Mouse (Mus musculus) natural killer cell, adult 2 months (primary cell): ENCODE results near the gene Prpf40b.
A peak's percentile ranks its signal among the peaks of the same experiment; 100 is the strongest.

Experiments
- DNase-seq, 2 experiments: peaks; one replicate each; pipeline ENCODE4 v3.0.0; 2022; ENCODE audit warnings: low spot score in 2 of 2

Gene Prpf40b

GRCm38 (mm10) chr15:99290586-99290985 lies 4.3 kb upstream of the Prpf40b start:
- DNase-seq: no peak

- peak in 1 of 2 experiments; percentile 14 for DNase-seq
Observed at GRCm38 (mm10) chr15:99294287-99294686, 600 bp upstream of the Prpf40b start.

- DNase-seq: peak in 1 of 2 experiments; percentile 17
Observed at GRCm38 (mm10) chr15:99295484-99295981, 646 bp downstream of the Prpf40b start, which contains the start of gene Fam186b. Gene Fam186b, minus strand, starts transcription at chr15:99295888.

GRCm38 (mm10) chr15:99296213-99296612 lies 1.3 kb downstream of the Prpf40b start:
- no peak for DNase-seq

- DNase-seq: no peak
Observed at GRCm38 (mm10) chr15:99307476-99307875, 12.6 kb downstream of the Prpf40b start.

GRCm38 (mm10) chr15:99309549-99309948 lies 14.7 kb downstream of the Prpf40b start:
- no peak for DNase-seq

- DNase-seq: no peak
Observed at GRCm38 (mm10) chr15:99310617-99311016, 15.7 kb downstream of the Prpf40b start.

- DNase-seq: no peak
Observed at GRCm38 (mm10) chr15:99314891-99315290, 20.0 kb downstream of the Prpf40b start.

- DNase-seq: peak; percentile 58 to 75
Observed at GRCm38 (mm10) chr15:99316314-99317266, 21.7 kb downstream of the Prpf40b start.

- no peak for DNase-seq
Observed at GRCm38 (mm10) chr15:99317267-99317651, 22.4 kb downstream of the Prpf40b start.

- DNase-seq: no peak
Observed at GRCm38 (mm10) chr15:99318071-99318470, 23.2 kb downstream of the Prpf40b start.

- DNase-seq: no peak
Observed at GRCm38 (mm10) chr15:99318861-99319410, 24.0 kb downstream of the Prpf40b start.

- no peak for DNase-seq
Observed at GRCm38 (mm10) chr15:99319411-99319871, 24.6 kb downstream of the Prpf40b start.

- DNase-seq: no peak
Observed at GRCm38 (mm10) chr15:99320168-99320674, 25.3 kb downstream of the Prpf40b start.

- no peak for DNase-seq
Observed at GRCm38 (mm10) chr15:99320978-99321377, 26.1 kb downstream of the Prpf40b start.

GRCm38 (mm10) chr15:99324151-99324550 lies 29.3 kb downstream of the Prpf40b start:
- no peak for DNase-seq

- no peak for DNase-seq
Observed at GRCm38 (mm10) chr15:99325598-99325997, 30.7 kb downstream of the Prpf40b start.

- no peak for DNase-seq
Observed at GRCm38 (mm10) chr15:99326407-99326806, 31.5 kb downstream of the Prpf40b start.

GRCm38 (mm10) chr15:99326959-99327358 lies 32.1 kb downstream of the Prpf40b start:
- peak; percentile 42 to 67 for DNase-seq

GRCm38 (mm10) chr15:99328011-99328410 lies 33.1 kb downstream of the Prpf40b start:
- DNase-seq: no peak

- no peak for DNase-seq
Observed at GRCm38 (mm10) chr15:99330324-99330723, 35.4 kb downstream of the Prpf40b start.

- DNase-seq: no peak
Observed at GRCm38 (mm10) chr15:99331341-99331740, 36.5 kb downstream of the Prpf40b start.
